Comparison of ENCODE assay signal across 8 mouse cellular contexts in the genomic region with DNA sequence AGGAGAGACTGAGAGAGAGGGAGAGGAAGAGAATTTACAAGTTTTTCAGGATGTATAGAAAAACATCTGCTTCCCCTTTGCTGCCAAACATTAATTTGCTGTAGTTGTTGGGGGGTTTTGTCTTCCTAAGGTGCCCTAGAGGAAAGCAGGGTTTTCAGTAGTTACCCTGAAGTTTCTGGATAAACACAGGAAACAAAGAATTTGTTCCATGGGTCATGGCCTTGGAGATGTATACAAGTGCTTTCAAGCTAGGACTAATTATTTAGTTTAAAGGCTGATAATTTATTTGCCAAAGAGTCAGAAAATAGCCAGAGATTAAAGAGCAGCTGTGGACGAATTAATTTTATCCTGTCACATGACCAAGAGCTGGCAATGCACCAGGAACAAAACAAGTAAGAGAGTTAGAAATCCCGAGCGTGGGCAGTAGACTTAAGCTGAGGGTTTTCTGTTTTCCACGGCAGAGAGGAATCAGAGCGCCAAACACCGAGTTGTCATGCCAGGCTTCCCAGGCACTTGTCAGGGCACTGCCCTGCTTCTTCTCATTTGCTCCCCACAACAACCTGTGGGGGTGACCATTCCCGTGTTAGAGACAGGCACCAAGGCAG.
DNase-seq lines count a peak whose midpoint lies in the region; ATAC-seq lines count a peak whose summit lies in the region.

No protein-coding gene starts in this region.

- intact Hi-C loops in gastrocnemius, postnatal 14 days (cut with DNase I; ENCODE audit: low total_unique reads): no loop called here
- intact Hi-C loops in left cerebral cortex, postnatal 25 days (cut with DNase I): no loop called here

- DNase-seq in gastrocnemius, postnatal 14 days: peak; percentile 29
- no peak for DNase-seq in gastrocnemius, postnatal 25 days
- peak; percentile 87 for DNase-seq in brain, adult 2 months (ENCODE audit: low read depth, low spot score)
- DNase-seq in heart, postnatal 4 days: peak; percentile 61
- DNase-seq in left cerebral cortex, postnatal 25 days (ENCODE audit: low spot score in 2 of 2): peak; percentile 63 to 65
- no peak for DNase-seq in thymus, postnatal 4 days
- no peak for DNase-seq in liver

- ATAC-seq in monocyte, adult 5-6 weeks (replicated peaks; ENCODE audit: insufficient number of reproducible peaks, low FRiP score, low TSS enrichment, poor library complexity, severe bottlenecking): no peak

Comparison
In these comparisons a context has a peak if more than half of its experiments do, and no peak if none do; other contexts are left out.
1. DNase-seq: peak in gastrocnemius, postnatal 14 days (single experiment), brain, adult 2 months (single experiment), heart, postnatal 4 days (single experiment) and left cerebral cortex, postnatal 25 days (2 of 2); none in gastrocnemius, postnatal 25 days (single experiment), thymus, postnatal 4 days (single experiment) and liver (single experiment).